Mouse (Mus musculus): ENCODE results near the gene Golga4. TPM values are rescaled to one million over a fixed set of nuclear protein-coding genes. Genes with fewer than 3 reads are reported as not detected.

The Golga4 gene
- polyA plus RNA-seq, 1 experiment from 2014 or later = 74.8 TPM

DNA sequence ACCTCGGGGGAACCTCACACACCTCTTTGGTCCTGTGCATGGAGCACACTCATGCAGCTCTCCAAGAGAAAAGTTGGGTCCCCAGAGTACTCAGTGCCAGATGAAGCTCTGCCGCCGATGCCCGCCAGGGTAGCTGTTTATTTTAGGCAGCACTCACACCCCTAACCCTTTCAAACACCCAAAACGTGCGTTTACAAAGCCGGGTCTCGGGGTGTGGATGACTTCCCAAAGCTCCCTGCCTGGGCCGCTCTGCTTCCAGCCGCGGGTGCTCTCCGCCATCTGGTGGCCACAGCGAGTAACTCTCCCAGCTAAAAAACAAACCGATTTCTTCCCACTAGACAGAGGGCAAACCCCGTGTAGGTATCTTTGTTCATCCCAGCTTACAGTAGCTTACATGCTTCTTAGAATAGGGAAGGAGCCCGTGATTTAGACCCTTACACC, 16.5 kb upstream of the Golga4 start:
- H3K4me3 ChIP-seq = peak overlapping the region; percentile 45
- peak; percentile 77 for ATAC-seq (ENCODE audit: insufficient number of reproducible peaks, low FRiP score)
- WGBS = under 1% methylated on average over 16 of the region's 16 CpGs
- peaks cover 6% of the 10 kb centered on the region for H3K9me3 ChIP-seq (replicated peaks)
- peaks cover 13% of the 10 kb centered on the region for H3K4me1 ChIP-seq (replicated peaks)
- no peak overlapping the region for H3K27ac ChIP-seq (ENCODE audit: poor library complexity, severe bottlenecking)
- no peaks in the 10 kb centered on the region for H3K36me3 ChIP-seq
- peak overlapping the region; percentile 89 for H3K4me2 ChIP-seq
- peaks cover 33% of the 10 kb centered on the region for H3K27me3 ChIP-seq (replicated peaks)
- H3K9ac ChIP-seq = no peak overlapping the region

DNA sequence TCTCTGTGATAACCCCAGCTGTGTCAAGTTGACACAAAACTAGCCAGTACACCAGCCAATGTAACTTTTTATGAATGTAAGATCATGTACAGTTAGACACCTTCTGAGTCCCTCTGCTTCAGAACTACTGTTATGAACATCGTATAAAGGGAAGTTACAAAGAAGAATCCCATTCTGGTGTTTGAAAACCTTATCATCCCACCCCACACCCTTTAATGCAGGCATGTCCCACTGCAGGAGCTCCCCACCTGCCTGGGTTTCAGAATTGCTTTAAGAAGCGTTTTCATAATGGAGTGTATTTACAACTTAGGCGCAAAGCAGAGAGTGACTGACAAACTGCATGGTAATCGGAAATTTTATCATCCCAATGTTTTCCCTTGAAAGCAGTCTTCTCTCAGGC, 14.9 kb upstream of the Golga4 start:
- H3K27ac ChIP-seq (ENCODE audit: poor library complexity, severe bottlenecking) = no peak overlapping the region
- no peaks in the 10 kb centered on the region for H3K36me3 ChIP-seq
- H3K9me3 ChIP-seq (replicated peaks) = peaks cover 6% of the 10 kb centered on the region
- no peak for ATAC-seq (ENCODE audit: insufficient number of reproducible peaks, low FRiP score)
- H3K9ac ChIP-seq = no peak overlapping the region
- H3K4me1 ChIP-seq (replicated peaks) = peaks cover 13% of the 10 kb centered on the region
- H3K4me2 ChIP-seq = no peak overlapping the region
- WGBS = 75% methylated on average over 4 of the region's 4 CpGs
- peaks cover 18% of the 10 kb centered on the region for H3K27me3 ChIP-seq (replicated peaks)
- H3K4me3 ChIP-seq = no peak overlapping the region

DNA sequence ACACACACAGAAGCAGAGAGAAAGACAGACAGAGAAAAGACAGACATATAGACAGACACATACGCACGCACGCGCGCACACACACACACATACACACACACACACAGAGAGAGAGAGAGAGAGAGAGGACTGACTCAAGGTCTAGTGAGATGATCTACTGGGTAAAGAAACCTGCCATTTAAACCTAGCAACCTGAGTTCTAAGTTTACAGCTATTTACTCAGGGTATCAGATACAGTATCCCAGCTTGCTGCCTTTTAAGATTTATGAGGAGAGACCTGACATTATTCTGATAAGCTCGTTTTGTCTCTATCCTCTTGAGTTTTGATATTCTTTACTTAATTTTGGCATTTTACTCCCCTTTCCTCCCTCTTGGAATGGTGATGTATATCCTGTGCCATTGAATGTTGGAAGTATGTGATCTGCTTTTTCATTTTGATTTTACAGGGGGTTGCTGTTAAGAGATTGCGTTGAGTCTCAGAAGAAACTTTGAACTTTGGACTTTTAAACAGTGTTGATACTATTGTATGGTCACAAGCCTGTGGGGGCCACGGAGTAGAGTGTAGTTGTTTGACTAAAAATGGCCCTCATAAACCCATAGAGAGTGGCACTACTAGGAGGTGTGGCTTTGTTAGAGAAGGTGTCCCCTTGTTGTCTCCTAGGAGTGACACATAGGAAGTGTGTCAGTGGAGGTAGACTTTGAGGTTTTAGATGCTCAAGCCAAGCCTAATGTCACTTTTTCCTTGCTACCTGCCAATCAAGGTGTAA, 13.0 kb upstream of the Golga4 start:
- Histone ChIP-seq H3K36me3 (no peaks in the 10 kb centered on the region), H3K27me3 (replicated peaks) (peaks cover under 1% of the 10 kb centered on the region; the same call in 1 of the 2 replicates), H3K9me3 (replicated peaks) (peaks cover 6% of the 10 kb centered on the region), H3K27ac (ENCODE audit: poor library complexity, severe bottlenecking) (no peak overlapping the region), H3K4me3 (no peak overlapping the region), H3K4me1 (replicated peaks) (peaks cover 2% of the 10 kb centered on the region), H3K9ac (no peak overlapping the region), H3K4me2 (no peak overlapping the region)
- WGBS = 80% methylated on average over 8 of the region's 8 CpGs
- ATAC-seq (ENCODE audit: insufficient number of reproducible peaks, low FRiP score) = no peak

DNA sequence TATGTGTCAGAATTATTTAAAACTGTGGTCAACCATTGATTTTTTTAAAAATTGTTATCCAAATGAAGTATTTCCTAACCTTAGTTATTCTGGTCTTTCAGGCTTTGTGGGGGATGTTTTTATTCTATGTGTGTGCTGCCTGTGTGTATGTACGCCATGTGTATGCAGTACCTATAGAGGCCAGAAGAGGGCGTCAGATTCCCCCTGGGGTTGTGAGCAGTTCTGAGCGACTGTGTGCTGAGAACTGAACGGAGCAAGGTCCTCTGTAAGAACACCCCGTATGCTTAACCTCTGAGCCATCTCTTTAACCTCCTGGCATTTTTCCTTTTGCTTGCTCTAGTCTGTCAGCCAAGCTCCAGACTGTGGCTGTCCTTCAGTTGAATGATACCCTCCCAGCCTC, 12.0 kb upstream of the Golga4 start:
- Histone ChIP-seq H3K27me3 (replicated peaks) (no peaks in the 10 kb centered on the region), H3K4me2 (no peak overlapping the region), H3K9ac (no peak overlapping the region), H3K27ac (ENCODE audit: poor library complexity, severe bottlenecking) (no peak overlapping the region), H3K4me3 (no peak overlapping the region), H3K9me3 (replicated peaks) (peaks cover 6% of the 10 kb centered on the region), H3K4me1 (replicated peaks) (peaks cover 2% of the 10 kb centered on the region; the same call in 1 of the 2 replicates), H3K36me3 (no peaks in the 10 kb centered on the region)
- no peak for ATAC-seq (ENCODE audit: insufficient number of reproducible peaks, low FRiP score)
- 82% methylated on average over 5 of the region's 5 CpGs for WGBS

DNA sequence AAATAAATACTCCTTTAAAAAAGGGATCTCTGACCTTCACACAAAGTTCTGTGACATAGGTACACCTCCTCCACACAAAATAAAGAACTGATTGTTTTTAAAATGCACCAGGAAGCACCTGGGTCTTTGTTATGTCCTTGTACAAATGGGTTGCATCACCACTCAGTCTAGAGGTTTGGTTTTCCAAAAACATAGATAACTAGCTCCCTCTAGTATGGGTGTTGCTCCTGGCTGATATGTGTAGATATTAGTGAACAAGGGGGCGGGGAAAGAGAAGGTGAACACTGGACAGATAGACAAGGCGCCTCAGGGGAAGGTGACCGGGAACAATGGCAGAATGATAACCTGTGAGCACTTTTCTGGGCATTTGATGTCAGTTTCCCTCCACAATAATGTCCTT, 10.1 kb upstream of the Golga4 start:
- H3K4me2 ChIP-seq = no peak overlapping the region
- no peak for ATAC-seq (ENCODE audit: insufficient number of reproducible peaks, low FRiP score)
- 87% methylated on average over 3 of the region's 3 CpGs for WGBS

DNA sequence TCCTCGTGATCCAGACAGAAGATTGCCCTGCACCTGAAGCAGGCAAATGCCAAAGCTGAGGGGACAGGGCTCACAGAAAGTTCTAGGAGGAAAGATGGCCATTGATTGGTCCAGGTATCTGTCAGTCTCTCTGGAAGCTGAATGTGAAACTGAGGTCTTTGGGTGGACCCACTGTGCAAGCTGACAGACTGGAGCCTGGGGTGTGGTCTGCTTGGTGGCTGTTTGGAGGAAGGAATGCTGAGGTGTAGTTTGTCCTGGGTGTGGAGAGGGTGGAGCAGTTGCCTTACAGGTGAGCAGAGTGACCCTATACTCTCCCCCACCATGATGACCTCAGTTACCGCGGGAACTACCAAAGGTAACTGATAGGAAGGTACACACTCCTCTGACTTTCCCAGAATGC, 9.1 kb upstream of the Golga4 start:
- no peak for ATAC-seq (ENCODE audit: insufficient number of reproducible peaks, low FRiP score)
- 66% methylated on average over 3 of the region's 3 CpGs for WGBS

More for the DNA sequence above, 10.1 kb upstream of the Golga4 start:
- Histone ChIP-seq H3K4me1 (replicated peaks) (no peaks in the 10 kb centered on the region), H3K9ac (no peak overlapping the region), H3K9me3 (replicated peaks) (peaks cover 6% of the 10 kb centered on the region), H3K27ac (ENCODE audit: poor library complexity, severe bottlenecking) (no peak overlapping the region), H3K36me3 (no peaks in the 10 kb centered on the region), H3K4me3 (no peak overlapping the region), H3K27me3 (replicated peaks) (no peaks in the 10 kb centered on the region)

DNA sequence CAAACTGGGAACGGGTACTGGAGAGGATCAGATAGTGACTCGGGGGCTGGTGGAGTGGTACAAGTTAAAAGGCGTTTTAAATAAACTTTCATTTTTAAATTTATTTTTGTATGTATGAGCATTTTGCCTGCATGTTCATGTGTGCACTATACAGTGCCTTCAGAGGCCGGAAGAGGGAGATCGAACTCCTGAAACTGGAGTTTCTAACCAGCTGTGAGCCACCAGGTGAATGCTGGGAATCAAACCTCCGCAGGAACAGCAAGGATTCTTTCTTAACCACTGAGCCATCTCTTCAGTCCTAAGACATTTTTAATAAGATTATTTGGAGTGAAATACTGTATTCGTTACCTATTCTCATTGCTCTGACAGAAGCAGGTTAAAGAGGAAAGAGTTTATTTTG, 8.0 kb upstream of the Golga4 start:
- no peak for ATAC-seq (ENCODE audit: insufficient number of reproducible peaks, low FRiP score)
- Histone ChIP-seq H3K27me3 (replicated peaks) (no peaks in the 10 kb centered on the region), H3K9me3 (replicated peaks) (peaks cover 6% of the 10 kb centered on the region), H3K4me2 (no peak overlapping the region), H3K36me3 (no peaks in the 10 kb centered on the region), H3K27ac (ENCODE audit: poor library complexity, severe bottlenecking) (no peak overlapping the region), H3K4me1 (replicated peaks) (no peaks in the 10 kb centered on the region), H3K4me3 (no peak overlapping the region), H3K9ac (no peak overlapping the region)
- WGBS = 52% methylated on average over 7 of the region's 7 CpGs

More for the DNA sequence above, 9.1 kb upstream of the Golga4 start:
- H3K4me1 ChIP-seq (replicated peaks) = no peaks in the 10 kb centered on the region
- no peak overlapping the region for H3K27ac ChIP-seq (ENCODE audit: poor library complexity, severe bottlenecking)
- no peak overlapping the region for H3K9ac ChIP-seq
- no peaks in the 10 kb centered on the region for H3K36me3 ChIP-seq
- H3K4me3 ChIP-seq = no peak overlapping the region
- H3K27me3 ChIP-seq (replicated peaks) = no peaks in the 10 kb centered on the region
- H3K4me2 ChIP-seq = no peak overlapping the region
- peaks cover 6% of the 10 kb centered on the region for H3K9me3 ChIP-seq (replicated peaks)

DNA sequence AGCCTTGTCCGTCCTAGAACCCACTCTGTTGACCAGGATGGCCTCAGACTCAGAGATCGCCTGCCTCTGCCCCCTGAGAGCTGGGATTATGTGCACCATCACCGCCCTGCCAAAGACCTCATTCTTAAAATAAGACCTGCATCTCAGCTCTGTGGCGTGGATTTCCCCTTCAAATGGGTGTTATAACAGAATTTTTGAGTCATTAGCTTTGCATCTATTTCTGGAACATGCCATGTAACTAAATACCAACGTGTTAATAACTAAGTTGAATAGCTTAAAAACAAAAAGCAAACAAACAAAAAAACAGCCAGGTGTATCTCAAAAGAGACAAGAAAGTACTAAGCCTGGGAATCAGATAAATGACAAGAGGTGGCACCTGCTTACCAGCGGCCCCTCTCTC, 5.1 kb upstream of the Golga4 start:
- Histone ChIP-seq H3K4me1 (replicated peaks) (no peaks in the 10 kb centered on the region), H3K27ac (ENCODE audit: poor library complexity, severe bottlenecking) (no peak overlapping the region), H3K4me2 (no peak overlapping the region), H3K9me3 (replicated peaks) (no peaks in the 10 kb centered on the region), H3K36me3 (no peaks in the 10 kb centered on the region), H3K9ac (no peak overlapping the region), H3K27me3 (replicated peaks) (no peaks in the 10 kb centered on the region), H3K4me3 (no peak overlapping the region)
- ATAC-seq (ENCODE audit: insufficient number of reproducible peaks, low FRiP score) = no peak
- 67% methylated on average over 6 of the region's 6 CpGs for WGBS

DNA sequence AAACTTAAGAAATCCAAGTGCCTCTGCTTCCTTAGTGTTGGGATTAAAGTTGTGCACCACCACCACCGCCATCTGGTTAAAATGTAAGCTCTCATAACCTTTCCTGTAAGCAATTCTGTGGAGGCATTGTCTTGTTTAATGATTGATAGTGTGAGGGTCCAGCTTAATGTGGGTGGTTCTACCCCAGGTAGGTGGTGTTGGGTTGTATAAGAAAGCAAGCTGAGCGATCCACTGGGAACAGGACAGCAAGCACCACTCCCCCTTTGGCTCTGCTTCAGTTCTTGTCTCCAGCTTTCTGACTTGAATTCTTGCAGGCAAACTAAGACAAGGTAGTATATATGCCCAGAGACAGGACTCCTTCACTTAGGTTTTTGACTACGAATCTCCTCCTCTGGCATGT, 1.4 kb upstream of the Golga4 start:
- Histone ChIP-seq H3K4me3 (no peak overlapping the region), H3K9ac (no peak overlapping the region), H3K4me2 (no peak overlapping the region), H3K4me1 (replicated peaks) (peaks cover 20% of the 10 kb centered on the region), H3K27me3 (replicated peaks) (no peaks in the 10 kb centered on the region), H3K27ac (ENCODE audit: poor library complexity, severe bottlenecking) (no peak overlapping the region), H3K36me3 (no peaks in the 10 kb centered on the region), H3K9me3 (replicated peaks) (no peaks in the 10 kb centered on the region)
- 82% methylated on average over 3 of the region's 3 CpGs for WGBS
- no peak for ATAC-seq (ENCODE audit: insufficient number of reproducible peaks, low FRiP score)

DNA sequence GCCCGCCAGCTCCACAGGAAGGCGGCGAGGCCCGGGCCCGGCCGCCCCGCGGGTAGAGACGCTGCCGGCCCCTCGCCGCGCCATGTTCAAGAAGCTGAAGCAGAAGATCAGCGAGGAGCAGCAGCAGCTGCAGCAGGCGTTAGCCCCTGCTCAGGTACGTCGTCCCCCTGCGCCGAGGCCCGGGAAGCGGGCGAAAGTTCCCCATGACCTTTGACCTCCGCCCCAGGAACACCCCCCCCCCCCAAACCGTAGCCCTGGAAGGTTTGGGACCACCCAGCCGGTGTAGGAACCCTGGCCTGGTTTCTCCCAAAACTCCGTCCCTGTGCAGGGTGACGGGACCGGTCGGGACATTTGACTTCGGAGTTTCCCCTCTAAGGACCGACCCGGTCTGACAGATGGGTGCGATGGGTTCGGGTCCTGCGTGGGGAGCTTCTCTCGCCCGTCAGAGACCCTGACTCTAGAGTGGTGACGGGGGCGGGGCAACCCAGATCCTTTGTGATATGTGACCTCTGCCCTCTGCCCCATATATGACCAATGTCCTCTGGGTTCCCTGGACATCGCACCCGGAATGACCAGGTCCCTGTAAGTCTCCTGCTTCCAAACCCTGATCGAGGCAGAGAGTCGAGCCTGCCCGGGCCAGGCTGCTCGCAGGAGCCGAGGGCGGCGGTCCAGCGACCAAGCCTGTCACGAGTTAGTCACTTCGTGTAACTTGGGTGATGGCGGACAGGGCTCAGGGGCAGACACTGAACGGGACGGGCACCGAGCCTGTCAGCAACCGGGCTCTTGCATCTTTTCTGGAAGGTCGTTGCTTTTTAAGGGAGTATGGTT, 551 bp downstream of the Golga4 start:
- Histone ChIP-seq H3K27me3 (replicated peaks) (no peaks in the 10 kb centered on the region), H3K36me3 (no peaks in the 10 kb centered on the region), H3K9me3 (replicated peaks) (no peaks in the 10 kb centered on the region), H3K4me3 (peak overlapping the region; percentile 95), H3K4me2 (peak overlapping the region; percentile 72), H3K9ac (peak overlapping the region; percentile 96), H3K27ac (ENCODE audit: poor library complexity, severe bottlenecking) (peak overlapping the region; percentile 72), H3K4me1 (replicated peaks) (peaks cover 39% of the 10 kb centered on the region)
- WGBS = under 1% methylated on average over 56 of the region's 57 CpGs
- ATAC-seq (ENCODE audit: insufficient number of reproducible peaks, low FRiP score) = peak; percentile 58

DNA sequence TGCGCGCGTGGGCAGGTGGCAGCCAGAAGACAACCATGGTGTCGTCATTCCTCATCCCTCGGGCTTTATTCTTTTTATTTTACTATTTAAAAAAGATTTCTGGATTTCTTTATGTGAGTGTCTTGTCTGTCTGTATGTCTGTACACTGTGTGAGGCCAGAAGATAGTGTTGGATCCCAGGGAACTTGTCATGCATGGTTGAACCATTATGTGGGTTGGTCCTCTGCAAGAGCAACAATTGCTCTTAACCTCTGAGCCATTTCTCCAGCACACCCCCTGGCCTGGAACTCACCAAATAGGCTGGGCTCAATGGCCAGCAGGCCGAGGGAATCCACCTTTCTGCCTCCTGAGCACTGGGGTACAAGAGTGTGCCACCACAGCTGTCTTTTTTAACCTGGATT, 1.5 kb downstream of the Golga4 start:
- Histone ChIP-seq H3K27me3 (replicated peaks) (no peaks in the 10 kb centered on the region), H3K4me1 (replicated peaks) (peaks cover 46% of the 10 kb centered on the region), H3K9me3 (replicated peaks) (no peaks in the 10 kb centered on the region), H3K4me2 (peak overlapping the region; percentile 72), H3K36me3 (no peaks in the 10 kb centered on the region), H3K4me3 (peak overlapping the region; percentile 95), H3K9ac (peak overlapping the region; percentile 96), H3K27ac (ENCODE audit: poor library complexity, severe bottlenecking) (no peak overlapping the region)
- ATAC-seq (ENCODE audit: insufficient number of reproducible peaks, low FRiP score) = no peak
- WGBS = 89% methylated on average over 6 of the region's 6 CpGs

Measured in heart, embryonic 12.5 days (tissue).